Mouse (Mus musculus) E14TG2a.4 (cell line): ENCODE results near the gene Shb.

Source experiments
- CTCF ChIP-seq: conservative IDR thresholded peaks from 2 replicates; pipeline ENCODE4 v1.5.1; 2014; ENCODE audit warnings: low read length
- NANOG ChIP-seq: IDR thresholded peaks from 2 replicates; pipeline ENCODE4 v1.6.1; 2014; ENCODE audit warnings: borderline replicate concordance, low read length, mixed read lengths

- no peak for TF ChIP-seq CTCF
- TF ChIP-seq NANOG, result no peak
Measured at GRCm38 (mm10) chr4:45550970-45551369, 18.7 kb upstream of the Shb start.
